Mouse (Mus musculus) stomach, adult 2 months (tissue): Measurements from ENCODE around the gene Ppox. TPM values are rescaled to one million over a fixed set of nuclear protein-coding genes. Genes with fewer than 3 reads are reported as not detected.

Experiments used
- polyA plus RNA-seq: library from polyadenylated mRNA; depleted of rRNA; stranded (reverse); fragments of >200 nt; gene quantifications from 2 replicates; pipeline ENCODE4 v1.2.3, GENCODE M21; 2012; rRNA removed

Gene Ppox
- 16.4 and 17.4 TPM in 2 replicates for polyA plus RNA-seq

GRCm38 (mm10) chr1:171280916-171281527 is at the start of gene Ppox:
Gene Ppox, minus strand, starts transcription at chr1:171281186.

GRCm38 (mm10) chr1:171328839-171329432 is 48.0 kb upstream of the Ppox start, which contains the start of gene Dedd:
Gene Dedd, plus strand, starts transcription at chr1:171329145.

DNA sequence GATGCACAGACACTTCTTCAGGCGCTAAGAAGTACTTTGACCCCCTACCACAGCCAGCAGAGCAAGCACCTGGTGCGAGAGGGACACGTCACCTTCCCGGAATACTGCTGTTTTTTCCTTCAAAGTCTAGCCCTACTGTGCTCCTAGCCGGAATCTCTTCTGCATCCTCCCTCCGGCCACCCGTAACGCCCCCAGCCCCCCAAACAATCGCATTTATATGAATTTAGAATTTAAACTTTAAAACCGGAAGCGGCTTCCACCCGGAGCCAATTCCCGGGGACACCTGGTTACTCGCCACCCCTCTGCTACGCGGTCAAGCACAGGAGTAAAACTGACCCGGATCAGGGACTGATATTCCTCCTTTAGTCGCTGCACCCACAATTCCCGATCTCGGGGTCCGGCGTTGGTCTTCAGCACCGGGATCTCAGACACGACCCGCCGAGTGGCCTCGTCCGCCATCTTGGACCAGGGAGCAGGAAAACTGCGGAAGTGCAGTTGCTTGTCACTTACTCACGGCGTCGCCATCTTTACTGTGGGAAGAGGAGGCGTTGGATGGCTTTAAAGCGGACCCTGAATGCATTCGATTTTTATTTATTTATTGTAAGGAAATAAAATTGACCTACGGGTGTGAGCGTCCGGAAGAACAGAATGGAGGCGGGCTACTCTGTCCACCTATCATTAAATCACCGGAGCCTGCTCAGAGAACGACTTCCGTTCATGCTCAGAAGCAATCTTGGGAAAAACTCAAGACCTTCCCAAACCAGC is 13.5 kb upstream of the Ppox start, which contains the start of gene Ufc1:
TSS of gene Ufc1 (minus strand) at position 727 of the 765 bp plus-strand sequence.

GRCm38 (mm10) chr1:171287136-171288081 is 6.4 kb upstream of the Ppox start, which contains the start of gene Usp21:
Gene Usp21, minus strand, starts transcription at chr1:171287991.

DNA sequence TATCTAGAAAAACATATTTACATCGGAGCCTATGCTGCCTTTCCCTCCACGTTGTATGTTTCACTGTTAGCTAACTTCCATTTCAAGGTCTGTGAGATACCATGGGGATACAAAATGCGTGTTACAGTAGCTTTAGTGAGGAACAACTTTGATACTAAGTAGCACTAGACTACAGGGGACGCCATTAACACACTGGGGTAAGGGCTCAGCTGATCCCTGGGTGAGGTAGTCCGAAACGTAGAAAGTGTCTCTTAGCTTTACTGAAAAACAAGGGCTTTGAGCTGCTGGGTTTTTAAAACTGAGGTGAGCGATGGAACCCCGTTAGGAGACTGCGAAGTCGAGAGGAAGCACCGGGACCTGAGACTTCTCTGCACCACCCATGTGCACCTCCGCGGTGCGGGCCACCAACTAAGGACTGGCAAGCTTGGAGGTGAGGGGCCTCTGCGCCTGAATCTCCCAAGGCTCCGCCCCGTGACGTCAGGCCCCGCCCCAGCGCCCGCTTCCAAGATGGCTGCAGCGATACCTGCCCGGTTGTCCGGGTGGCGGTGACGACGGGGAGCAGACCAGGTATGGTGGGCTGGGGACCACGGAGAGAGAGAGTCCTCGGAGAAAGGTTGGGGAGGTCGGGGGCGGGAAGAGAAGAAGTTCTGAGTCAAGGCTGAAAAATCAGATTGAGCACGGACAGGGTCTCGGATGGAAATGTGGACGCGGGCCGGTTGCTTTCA is 11.0 kb downstream of the Ppox start, which contains the start of gene B4galt3:
TSS of gene B4galt3 (plus strand) at position 481 of the 725 bp plus-strand sequence.

DNA sequence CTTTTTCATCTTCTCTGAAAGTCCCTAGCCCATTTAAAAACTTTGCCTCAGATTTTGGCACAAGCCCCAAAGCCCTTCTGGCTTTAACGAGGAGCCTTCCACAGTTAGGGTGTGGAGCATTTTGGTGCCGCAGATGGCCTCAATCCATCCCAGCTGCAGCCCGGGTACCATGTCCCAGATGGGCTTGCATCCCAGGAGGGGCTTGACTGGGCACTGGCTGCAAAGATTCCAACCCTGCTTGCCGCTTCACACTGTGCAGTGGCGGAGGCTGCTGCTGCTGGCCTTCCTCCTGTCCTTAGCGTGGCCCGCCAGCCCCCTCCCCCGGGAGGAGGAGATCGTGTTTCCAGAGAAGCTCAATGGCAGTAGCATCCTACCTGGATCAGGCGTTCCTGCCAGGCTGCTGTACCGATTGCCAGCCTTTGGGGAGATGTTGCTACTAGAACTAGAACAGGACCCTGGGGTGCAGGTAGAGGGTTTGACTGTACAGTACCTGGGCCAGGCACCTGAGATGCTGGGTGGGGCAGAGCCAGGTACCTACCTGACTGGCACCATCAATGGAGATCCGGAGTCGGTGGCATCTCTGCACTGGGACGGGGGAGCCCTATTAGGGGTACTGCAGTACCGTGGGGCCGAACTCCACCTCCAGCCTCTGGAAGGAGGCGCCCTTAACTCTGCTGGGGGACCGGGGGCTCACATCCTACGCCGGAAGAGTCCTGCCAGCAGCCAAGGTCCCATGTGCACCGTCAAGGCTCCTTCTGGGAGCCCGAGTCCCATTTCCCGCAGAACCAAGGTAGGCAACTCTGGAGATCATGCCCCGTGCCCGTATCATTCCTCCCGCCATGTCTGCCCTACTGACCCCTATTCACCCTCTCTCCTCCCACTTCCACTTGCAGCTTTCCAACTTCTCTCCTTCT is 30.0 kb downstream of the Ppox start, which contains the start of gene Ndufs2:
TSS of gene Ndufs2 (minus strand) at position 709 of the 914 bp plus-strand sequence.

DNA sequence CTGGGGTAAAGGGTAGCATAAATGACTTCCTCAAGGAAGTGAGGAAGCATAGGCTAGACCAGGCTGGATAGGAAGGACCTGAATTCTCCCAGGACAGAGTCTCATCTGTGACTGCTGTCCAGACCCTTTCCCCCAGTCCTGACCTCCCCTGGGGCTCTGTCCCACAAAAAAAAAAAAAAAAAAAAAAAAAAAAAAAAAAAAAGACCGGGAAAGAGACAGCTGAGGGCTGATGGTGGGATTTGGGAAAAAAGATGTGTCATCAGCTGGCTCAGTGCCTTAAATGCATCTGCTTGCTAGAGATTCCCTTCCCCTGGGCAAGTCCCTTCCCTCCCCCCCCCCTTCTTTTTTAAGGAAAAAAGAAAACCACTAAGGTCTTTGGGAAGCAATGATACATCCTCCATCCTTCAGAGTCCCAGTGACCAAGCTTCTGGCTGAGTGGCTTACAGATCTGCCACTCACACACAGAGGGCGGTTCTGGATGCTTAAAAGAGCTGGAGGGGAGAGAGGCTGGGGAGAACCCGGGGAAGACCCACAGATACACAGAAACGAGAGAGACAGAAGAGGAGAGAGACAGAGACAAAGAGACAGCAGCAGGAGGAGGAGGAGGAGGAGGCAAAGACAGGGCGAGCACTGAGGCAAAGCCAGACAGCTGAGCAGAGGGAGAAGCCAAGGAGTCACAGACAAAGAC is 30.9 kb downstream of the Ppox start, which contains the start of gene Adamts4:
TSS of gene Adamts4 (plus strand) at position 509 of the 688 bp plus-strand sequence.

DNA sequence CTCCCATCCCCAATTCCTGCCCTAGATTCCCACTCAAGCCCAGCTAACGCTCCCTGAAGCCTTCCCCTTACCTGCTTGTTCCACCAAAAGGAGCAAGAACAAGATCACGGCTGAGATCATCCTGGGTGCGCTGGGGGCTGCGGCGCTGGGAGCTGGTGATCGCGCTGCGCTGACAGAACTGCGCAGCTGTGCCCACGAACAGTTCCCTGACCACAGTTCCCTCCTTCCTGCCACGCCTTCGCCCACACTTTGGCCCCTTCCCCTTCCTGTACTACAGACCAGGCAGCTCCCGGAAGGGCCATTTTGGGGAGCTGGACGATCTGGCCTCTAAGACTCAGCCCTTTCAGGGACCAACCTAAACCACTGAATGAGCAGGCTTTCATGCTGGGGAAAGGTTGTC is 46.9 kb downstream of the Ppox start, which contains the start of gene Fcer1g:
TSS of gene Fcer1g (minus strand) at position 240 of the 400 bp plus-strand sequence.

Other genes with a start within 250 kb of the Ppox start
- 3.2 and 4.2 TPM in 2 replicates for gene Fcgr3, start 216.3 kb downstream of the Ppox start, polyA plus RNA-seq
- gene Cfap126, start 167.3 kb downstream of the Ppox start, polyA plus RNA-seq = 1.2 and 1.4 TPM in 2 replicates
- 87.8 and 99.3 TPM in 2 replicates for gene Sdhc, start 130.6 kb downstream of the Ppox start, polyA plus RNA-seq
- 0.87 and 1.1 TPM in 2 replicates for gene Mpz, start 130.5 kb downstream of the Ppox start, polyA plus RNA-seq
- 41.3 and 54.6 TPM in 2 replicates for gene Pcp4l1, start 84.9 kb downstream of the Ppox start, polyA plus RNA-seq
- 0.04 and 0.11 TPM in 2 replicates for gene Nr1i3, start 67.2 kb downstream of the Ppox start, polyA plus RNA-seq
- gene Tomm40l, start 58.7 kb downstream of the Ppox start, polyA plus RNA-seq = 20.4 and 21.3 TPM in 2 replicates
- gene Apoa2, start 56.1 kb downstream of the Ppox start, polyA plus RNA-seq = 0.42 and 1.5 TPM in 2 replicates
- gene Fcer1g, start 46.8 kb downstream of the Ppox start, polyA plus RNA-seq = 16.4 and 22.5 TPM in 2 replicates
- 2.8 and 2.9 TPM in 2 replicates for gene Adamts4, start 30.8 kb downstream of the Ppox start, polyA plus RNA-seq
- 62.4 and 62.6 TPM in 2 replicates for gene Ndufs2, start 29.8 kb downstream of the Ppox start, polyA plus RNA-seq
- gene B4galt3, start 10.9 kb downstream of the Ppox start, polyA plus RNA-seq = 40.4 and 47.1 TPM in 2 replicates
- 19.0 and 19.2 TPM in 2 replicates for gene Usp21, start 6.8 kb upstream of the Ppox start, polyA plus RNA-seq
- gene Ufc1, start 13.8 kb upstream of the Ppox start, polyA plus RNA-seq = 8.7 and 9.2 TPM in 2 replicates
- 16.3 and 18.4 TPM in 2 replicates for gene Dedd, start 48.0 kb upstream of the Ppox start, polyA plus RNA-seq
- 39.2 and 41.0 TPM in 2 replicates for gene Nit1, start 64.5 kb upstream of the Ppox start, polyA plus RNA-seq
- 1.2 and 1.9 TPM in 2 replicates for gene Pfdn2, start 64.5 kb upstream of the Ppox start, polyA plus RNA-seq
- gene Klhdc9, start 79.6 kb upstream of the Ppox start, polyA plus RNA-seq = 0.18 and 0.57 TPM in 2 replicates
- gene Nectin4, start 88.9 kb upstream of the Ppox start, polyA plus RNA-seq = 10.8 and 11.6 TPM in 2 replicates
- 1.1 and 1.5 TPM in 2 replicates for gene Arhgap30, start 107.8 kb upstream of the Ppox start, polyA plus RNA-seq
- 35.3 and 39.4 TPM in 2 replicates for gene Usf1, start 130.1 kb upstream of the Ppox start, polyA plus RNA-seq
- gene Tstd1, start 137.7 kb upstream of the Ppox start, polyA plus RNA-seq = 26.3 and 54.4 TPM in 2 replicates
- gene F11r, start 156.3 kb upstream of the Ppox start, polyA plus RNA-seq = 43.0 and 50.4 TPM in 2 replicates
- 0.88 and 2.0 TPM in 2 replicates for gene Alyref2, start 222.3 kb upstream of the Ppox start, polyA plus RNA-seq